Comparison of ENCODE assay signal across 19 mouse cellular contexts in genomic region chr15:97212501-97213477, GRCm38 (mm10). TPM values are rescaled to one million over a fixed set of nuclear protein-coding genes. Genes with fewer than 3 reads are reported as not detected.
DNase-seq lines count a peak whose midpoint lies in the region; ATAC-seq and TF ChIP-seq lines count a peak whose summit lies in the region.
"Had no signal": no experiment of that assay in that cellular context is flagged by ENCODE, and none has a peak within 500 bp of the region (broad histone marks: within the 10 kb centered on the region; RNA-seq: fewer than 3 reads in every experiment).

No protein-coding gene starts in this region.

- no peak overlapping the region; the same call in 1 of the 2 replicates for H3K4me2 ChIP-seq in liver, embryonic 14.5 days (ENCODE audit: low read depth)
- H3K4me2 ChIP-seq: heart, embryonic 15.5 days; hindbrain, embryonic 12.5 days; midbrain, embryonic 13.5 days had no signal

- H3K27ac ChIP-seq in liver, embryonic 14.5 days = no peak overlapping the region
- H3K27ac ChIP-seq: heart, embryonic 15.5 days; hindbrain, embryonic 12.5 days; midbrain, embryonic 13.5 days had no signal

- no peak overlapping the region for H3K4me3 ChIP-seq in liver, embryonic 14.5 days (ENCODE audit: insufficient read depth in 1 of 2, low read depth in 2 of 2, low read length in 2 of 2)
- H3K4me3 ChIP-seq: heart, embryonic 15.5 days; hindbrain, embryonic 12.5 days; midbrain, embryonic 13.5 days had no signal

- H3K36me3 ChIP-seq in liver, embryonic 14.5 days (replicated peaks; ENCODE audit: control insufficient read depth, insufficient read depth, low read depth) = no peaks in the 10 kb centered on the region
- H3K36me3 ChIP-seq: heart, embryonic 15.5 days; hindbrain, embryonic 12.5 days; midbrain, embryonic 13.5 days had no signal

- 24% methylated on average over 17 of the region's 17 CpGs for WGBS in liver, embryonic 14.5 days (ENCODE audit: insufficient replicate concordance)

- ATAC-seq in common myeloid progenitor, adult 5-6 weeks (replicated peaks; ENCODE audit: low read depth, poor library complexity, severe bottlenecking) = peak; percentile 84
- ATAC-seq in liver, embryonic 14.5 days (ENCODE audit: insufficient read depth) = peak; percentile 31; the same call in 1 of the 2 replicates
- ATAC-seq in erythroid progenitor cell, adult 5-6 weeks (replicated peaks; ENCODE audit: low FRiP score, poor library complexity, severe bottlenecking) = no peak
- ATAC-seq: intestine, embryonic 16.5 days; midbrain, embryonic 13.5 days had no signal

- no peak overlapping the region for H3K9ac ChIP-seq in liver, embryonic 14.5 days (replicated peaks)
- H3K9ac ChIP-seq: heart, embryonic 15.5 days; hindbrain, embryonic 12.5 days; midbrain, embryonic 13.5 days had no signal

- no peak for TF ChIP-seq CTCF in liver, embryonic 14.5 days (IDR thresholded peaks at IDR 0.05; ENCODE audit: low read depth)

- H3K27me3 ChIP-seq in liver, embryonic 14.5 days (ENCODE audit: control insufficient read depth, insufficient read depth, low read length) = no peaks in the 10 kb centered on the region
- H3K27me3 ChIP-seq: heart, embryonic 15.5 days; hindbrain, embryonic 12.5 days; midbrain, embryonic 13.5 days had no signal

- peak; percentile 30 for DNase-seq in thymus, postnatal 0 days (ENCODE audit: low spot score)
- no peak for DNase-seq in thymus, postnatal 14 days
- DNase-seq in liver, embryonic 14.5 days (ENCODE audit: low read depth in 3 of 3, low spot score in 3 of 3) = no peak
- DNase-seq in naive thymus-derived CD4-positive, alpha-beta T cell, adult 2 months (ENCODE audit: low read depth) = peak; percentile 53
- DNase-seq in urinary bladder, adult 2 months (ENCODE audit: low spot score) = no peak
- DNase-seq in adrenal gland, postnatal 36 days = no peak
- DNase-seq: adrenal gland, postnatal 25 days; cerebellum, postnatal 25 days; heart, adult 18-20 months; kidney, postnatal 10 days; layer of hippocampus, adult 9-11 months; lung, postnatal 14 days; right cerebral cortex, postnatal 25 days had no signal

- no peaks in the 10 kb centered on the region for H3K9me3 ChIP-seq in liver, embryonic 14.5 days (ENCODE audit: control insufficient read depth, low read length)
- H3K9me3 ChIP-seq: heart, embryonic 15.5 days; hindbrain, embryonic 12.5 days; midbrain, embryonic 13.5 days had no signal

- no peak for TF ChIP-seq EP300 in liver, embryonic 14.5 days (IDR thresholded peaks at IDR 0.05; ENCODE audit: low read depth)

- H3K4me1 ChIP-seq in liver, embryonic 14.5 days (replicated peaks; ENCODE audit: control insufficient read depth in 2 of 2, insufficient read depth in 2 of 2, low read length in 1 of 2) = no peaks in the 10 kb centered on the region
- H3K4me1 ChIP-seq: heart, embryonic 15.5 days; hindbrain, embryonic 12.5 days; midbrain, embryonic 13.5 days had no signal

RNA-seq across cellular contexts. Expression of gene Pced1b, which starts 34.1 kb away (rescaled TPM):
- polyA plus RNA-seq in thymus, postnatal 0 days (2015; fragmentation: Nextera tagmentation; extraction: Ambion mirVana) = 7.2 and 8.0 TPM in 2 replicates
- total RNA-seq in common myeloid progenitor, adult 5-6 weeks (2017) = 7.9 and 9.9 TPM in 2 replicates
- polyA plus RNA-seq in liver, embryonic 14.5 days (2012; rRNA removed) = 7.8 and 8.2 TPM in 2 replicates
- polyA plus RNA-seq in liver, embryonic 14.5 days (2014; fragmentation: Nextera tagmentation; extraction: Ambion mirVana) = 5.7 TPM in 2 replicates
- polyA plus RNA-seq in urinary bladder, adult 2 months (2012; rRNA removed) = 18.5 and 22.7 TPM in 2 replicates
- 10 to 100 TPM; 21.9 to 27.4 TPM for total RNA-seq in adrenal gland, postnatal 36 days (2021)
- 8.8 and 30.3 TPM in 2 replicates for total RNA-seq in erythroid progenitor cell, adult 5-6 weeks (2015; ENCODE audit: low replicate concordance)
- 2.7 and 7.1 TPM in 2 replicates for total RNA-seq in erythroid progenitor cell, adult 5-6 weeks (2017; ENCODE audit: low replicate concordance)

RNA-seq across cellular contexts. Expression of gene Amigo2, which starts 34.3 kb away (rescaled TPM):
- polyA plus RNA-seq in thymus, postnatal 0 days (2015; fragmentation: Nextera tagmentation; extraction: Ambion mirVana) = 1.9 and 2.8 TPM in 2 replicates
- 3.5 and 4.4 TPM in 2 replicates for total RNA-seq in common myeloid progenitor, adult 5-6 weeks (2017)
- polyA plus RNA-seq in liver, embryonic 14.5 days (2012; rRNA removed) = 0.34 and 0.36 TPM in 2 replicates
- 0.63 and 1.0 TPM in 2 replicates for polyA plus RNA-seq in liver, embryonic 14.5 days (2014; fragmentation: Nextera tagmentation; extraction: Ambion mirVana)
- polyA plus RNA-seq in urinary bladder, adult 2 months (2012; rRNA removed) = 2.5 and 6.6 TPM in 2 replicates
- 10 to 100 TPM in 1 of 2 experiments, 1 to 10 TPM in 1; 7.0 to 12.0 TPM for total RNA-seq in adrenal gland, postnatal 36 days (2021)
- not detected in 2 replicates for total RNA-seq in erythroid progenitor cell, adult 5-6 weeks (2015; ENCODE audit: low replicate concordance)
- total RNA-seq in erythroid progenitor cell, adult 5-6 weeks (2017; ENCODE audit: low replicate concordance) = 0.39 and 0.45 TPM in 2 replicates

Comparison
In these comparisons a context has a peak if more than half of its experiments do, and no peak if none do; other contexts are left out.
1. DNase-seq: peak in thymus, postnatal 0 days (single experiment) and naive thymus-derived CD4-positive, alpha-beta T cell, adult 2 months (single experiment); none in thymus, postnatal 14 days (single experiment), liver, embryonic 14.5 days (0 of 3), urinary bladder, adult 2 months (single experiment) and adrenal gland, postnatal 36 days (0 of 2).